Mouse (Mus musculus): ENCODE data around the gene Hdhd5. TPM values are rescaled to one million over a fixed set of nuclear protein-coding genes. Genes with fewer than 3 reads are reported as not detected.

The Hdhd5 gene
- 10.2 and 11.2 TPM in 2 replicates for polyA plus RNA-seq (2015; fragmentation: Nextera tagmentation; extraction: Ambion mirVana)

GRCm38 (mm10) chr6:120531020-120531965, at the start of gene Hdhd5:
Gene Hdhd5, minus strand, starts transcription at chr6:120531319.

GRCm38 (mm10) chr6:120493374-120494181, 37.5 kb downstream of the Hdhd5 start, which contains the start of gene Tmem121b:
Gene Tmem121b, minus strand, starts transcription at chr6:120493807.

GRCm38 (mm10) chr6:120463086-120463871, 67.8 kb downstream of the Hdhd5 start, which contains the start of gene Il17ra:
Gene Il17ra, plus strand, starts transcription at chr6:120463247.

Other genes starting within 250 kb of the Hdhd5 start
- gene D330020A13Rik, start 237.0 kb downstream of the Hdhd5 start, polyA plus RNA-seq (2015; fragmentation: Nextera tagmentation; extraction: Ambion mirVana) = not detected in 2 replicates
- gene B4galnt3, start 236.8 kb downstream of the Hdhd5 start, polyA plus RNA-seq (2015; fragmentation: Nextera tagmentation; extraction: Ambion mirVana) = 0.14 and 0.18 TPM in 2 replicates
- gene Kdm5a, start 167.2 kb downstream of the Hdhd5 start, polyA plus RNA-seq (2015; fragmentation: Nextera tagmentation; extraction: Ambion mirVana) = 33.3 and 34.0 TPM in 2 replicates
- gene Ccdc77, start 166.9 kb downstream of the Hdhd5 start, polyA plus RNA-seq (2015; fragmentation: Nextera tagmentation; extraction: Ambion mirVana) = 19.1 and 19.9 TPM in 2 replicates
- gene Il17ra, start 68.1 kb downstream of the Hdhd5 start, polyA plus RNA-seq (2015; fragmentation: Nextera tagmentation; extraction: Ambion mirVana) = 18.9 and 25.0 TPM in 2 replicates
- gene Tmem121b, start 37.5 kb downstream of the Hdhd5 start, polyA plus RNA-seq (2015; fragmentation: Nextera tagmentation; extraction: Ambion mirVana) = 0.04 and 0.05 TPM in 2 replicates
- gene Cecr2, start 135.1 kb upstream of the Hdhd5 start, polyA plus RNA-seq (2015; fragmentation: Nextera tagmentation; extraction: Ambion mirVana) = 8.0 and 8.6 TPM in 2 replicates
- 0.13 and 0.22 TPM in 2 replicates for gene Slc25a18, start 242.3 kb upstream of the Hdhd5 start, polyA plus RNA-seq (2015; fragmentation: Nextera tagmentation; extraction: Ambion mirVana)